Mouse (Mus musculus) cerebellum, postnatal 14 days (tissue): ENCODE data around the gene Fbln5.

Experiments used
- DNase-seq, 2 experiments: peaks; one replicate each; pipeline ENCODE4 v3.0.0; 2021; ENCODE audit warnings: mixed read lengths in 2 of 2

Fbln5 gene

GRCm38 (mm10) chr12:101759440-101760045 lies 59.3 kb downstream of the Fbln5 start:
- no peak for DNase-seq

GRCm38 (mm10) chr12:101758698-101759097 lies 60.2 kb downstream of the Fbln5 start:
- no peak for DNase-seq

GRCm38 (mm10) chr12:101742375-101742774 lies 76.5 kb downstream of the Fbln5 start:
- DNase-seq: no peak

DNA sequence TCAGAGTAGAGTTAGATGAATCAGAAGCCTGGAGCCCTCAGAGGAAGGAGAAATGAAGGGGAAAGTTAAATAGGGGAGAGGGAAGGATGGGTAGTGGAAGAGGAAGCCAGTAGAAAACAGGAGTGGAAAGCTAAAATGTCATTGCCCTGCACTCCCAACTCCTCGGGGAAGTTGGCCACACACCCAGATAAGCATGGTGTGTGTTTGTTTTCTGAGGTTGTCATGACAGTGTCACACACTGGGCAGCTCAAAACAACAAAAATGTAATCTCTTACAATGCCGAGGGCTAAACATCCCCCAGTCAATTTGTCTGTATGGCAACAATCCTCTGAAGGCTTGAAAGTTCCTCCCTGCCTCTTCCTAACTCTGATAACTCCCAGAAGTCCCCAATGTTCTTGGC lies 78.4 kb downstream of the Fbln5 start:
- no peak for DNase-seq

DNA sequence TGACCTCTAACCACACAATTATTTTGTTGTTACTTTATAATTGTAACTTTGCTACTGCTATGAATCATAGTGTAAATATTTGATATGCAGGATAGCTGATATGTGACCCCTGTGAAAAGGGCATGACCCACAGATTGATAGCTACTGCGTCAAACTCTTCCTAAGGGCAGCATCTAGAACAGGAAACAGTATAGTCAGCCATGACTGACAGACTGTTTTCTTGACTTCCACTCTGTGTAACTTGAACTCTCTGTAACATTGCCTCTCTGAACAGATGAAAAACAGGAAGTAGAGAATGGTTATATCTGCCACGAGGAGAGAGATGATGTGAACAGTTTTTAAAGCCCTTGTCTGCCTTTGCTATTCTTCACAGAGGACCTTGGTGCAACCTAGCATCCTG lies 78.8 kb downstream of the Fbln5 start:
- no peak for DNase-seq

DNA sequence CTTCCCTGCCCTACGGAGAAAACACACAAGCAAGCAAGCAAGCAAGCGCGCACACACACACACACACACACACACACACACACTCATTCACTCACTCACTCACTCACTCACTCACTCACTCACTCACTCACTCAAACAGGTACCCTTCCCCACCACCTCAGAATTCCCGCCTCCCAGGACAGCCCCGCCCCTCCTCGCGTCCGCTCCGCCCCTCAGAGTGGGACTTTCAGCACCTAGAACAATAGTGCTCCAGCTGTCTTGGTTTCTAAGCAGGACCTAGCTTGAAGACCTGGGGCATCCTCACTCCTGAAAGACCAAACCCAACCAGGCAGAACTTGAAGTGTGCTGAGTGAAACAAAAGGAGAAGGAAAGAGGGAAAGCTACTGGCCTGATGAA lies 100.1 kb downstream of the Fbln5 start:
- peak in 1 of 2 experiments; percentile 2 for DNase-seq

GRCm38 (mm10) chr12:101718054-101718754 lies 100.7 kb downstream of the Fbln5 start, which contains the start of gene Tc2n:
Gene Tc2n, minus strand, starts transcription at chr12:101718523.
- peak; percentile 54 to 56 for DNase-seq

- DNase-seq: no peak
These were observed 119.7 kb downstream of the Fbln5 start for GRCm38 (mm10) chr12:101699176-101699575.
